Mouse (Mus musculus): ENCODE measurements around the gene U2af1. TPM values are rescaled to one million over a fixed set of nuclear protein-coding genes. Genes with fewer than 3 reads are reported as not detected.
"Not testable (repeated sequence)": the region's sequence is repeated elsewhere in the genome, so short reads cannot be mapped to it uniquely, and the experiment has no call there.

Gene U2af1
- total RNA-seq, 2 experiments from 2014 or later, result 69.9 to 83.9 TPM

DNA sequence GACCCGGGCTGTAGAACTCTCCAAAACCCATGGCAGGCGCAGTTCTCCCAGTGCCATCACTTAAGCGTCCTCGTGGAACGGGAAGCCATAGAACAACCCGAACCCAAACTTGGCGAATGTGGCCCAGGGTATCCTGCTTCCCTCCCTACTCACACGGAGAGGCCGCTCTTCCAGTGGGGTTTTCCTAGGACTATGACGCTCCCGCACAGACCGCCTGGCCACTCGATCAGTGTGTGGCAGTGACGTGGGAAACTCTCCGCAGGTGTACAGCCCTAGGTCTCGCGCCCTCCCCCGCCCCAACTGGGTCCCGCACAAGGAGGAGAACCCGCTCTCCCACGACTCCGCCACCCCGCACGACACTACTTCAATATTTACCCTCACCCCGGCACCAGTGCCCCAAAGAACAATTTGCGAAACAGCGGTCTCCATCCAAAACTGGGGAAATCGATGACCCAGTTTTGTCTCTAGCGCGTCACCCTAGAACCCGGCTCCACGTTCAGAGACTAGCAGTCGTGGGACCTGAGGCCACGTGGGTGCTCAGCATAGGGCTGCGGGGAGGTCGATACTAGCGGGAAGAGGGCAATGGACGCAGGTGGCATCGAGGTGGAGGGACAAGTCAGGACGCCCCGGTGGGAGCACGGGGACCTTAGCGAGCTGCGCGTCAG, 22.3 kb downstream of the U2af1 start:
- DNase-seq, result no peak
- intact Hi-C loops (cut with DNase I; ENCODE audit: low total_unique reads), result no loop called here

- intact Hi-C loops (cut with DNase I; ENCODE audit: low total_unique reads), result no loop called here
- no peak for DNase-seq
Observed at GRCm38 (mm10) chr17:31635781-31636180, 22.9 kb downstream of the U2af1 start.

- intact Hi-C loops (cut with DNase I; ENCODE audit: low total_unique reads), result no loop called here
- no peak for DNase-seq
Observed at GRCm38 (mm10) chr17:31634896-31635295, 23.8 kb downstream of the U2af1 start.

GRCm38 (mm10) chr17:31633007-31633406, 25.7 kb downstream of the U2af1 start:
- no peak for DNase-seq
- intact Hi-C loops (cut with DNase I; ENCODE audit: low total_unique reads), result no loop called here

- intact Hi-C loops (cut with DNase I; ENCODE audit: low total_unique reads), result no loop called here
- DNase-seq, result no peak
Observed at GRCm38 (mm10) chr17:31631081-31631800, 27.5 kb downstream of the U2af1 start.

- intact Hi-C loops (cut with DNase I; ENCODE audit: low total_unique reads), result no loop called here
- no peak for DNase-seq
Observed at GRCm38 (mm10) chr17:31627961-31628360, 30.7 kb downstream of the U2af1 start.

GRCm38 (mm10) chr17:31623101-31623500, 35.6 kb downstream of the U2af1 start:
- intact Hi-C loops (cut with DNase I; ENCODE audit: low total_unique reads), result no loop called here
- DNase-seq, result no peak

- intact Hi-C loops (cut with DNase I; ENCODE audit: low total_unique reads), result no loop called here
Observed at GRCm38 (mm10) chr17:31613086-31613755, 45.5 kb downstream of the U2af1 start.

GRCm38 (mm10) chr17:31609895-31610294, 48.8 kb downstream of the U2af1 start:
- intact Hi-C loops (cut with DNase I; ENCODE audit: low total_unique reads), result no loop called here
- DNase-seq, result no peak

More at GRCm38 (mm10) chr17:31613086-31613755, 45.5 kb downstream of the U2af1 start:
- DNase-seq, result no peak

GRCm38 (mm10) chr17:31609173-31609572, 49.5 kb downstream of the U2af1 start:
- intact Hi-C loops (cut with DNase I; ENCODE audit: low total_unique reads); DNase-seq: not testable (repeated sequence)

DNA sequence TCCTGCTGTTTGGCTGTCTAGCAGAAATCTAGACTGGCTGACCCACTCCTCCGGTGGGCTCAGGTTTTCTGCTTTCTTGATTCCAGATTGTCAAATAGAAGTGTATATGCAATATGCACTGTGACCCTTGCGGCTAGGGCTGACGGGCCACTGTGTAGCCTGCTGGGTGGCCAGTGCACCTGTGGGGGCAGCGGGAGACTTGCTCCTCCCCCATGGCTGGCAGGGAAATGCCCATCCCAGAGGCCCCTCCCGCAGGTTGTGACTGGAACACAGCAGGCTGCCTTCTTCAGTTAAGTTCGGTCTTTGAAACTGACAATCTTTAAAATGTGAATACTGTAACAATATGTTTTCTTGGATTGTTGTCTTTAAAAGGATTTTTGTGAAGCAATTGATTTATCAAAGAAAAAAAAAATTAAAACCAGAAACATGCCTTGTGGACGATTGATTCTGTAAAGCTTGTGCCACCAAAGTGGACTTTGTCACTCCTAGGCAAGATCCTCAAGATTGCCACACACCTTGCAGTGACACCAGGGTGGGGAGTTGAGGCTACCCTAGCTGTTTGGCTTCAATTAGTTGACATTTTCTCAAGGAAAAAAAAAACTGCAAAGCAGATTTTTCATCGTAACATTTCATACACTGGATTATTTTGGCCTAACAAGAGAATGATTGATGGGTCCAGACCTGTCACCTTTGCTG, 51.3 kb downstream of the U2af1 start:
- intact Hi-C loops (cut with DNase I; ENCODE audit: low total_unique reads), result no loop called here

DNA sequence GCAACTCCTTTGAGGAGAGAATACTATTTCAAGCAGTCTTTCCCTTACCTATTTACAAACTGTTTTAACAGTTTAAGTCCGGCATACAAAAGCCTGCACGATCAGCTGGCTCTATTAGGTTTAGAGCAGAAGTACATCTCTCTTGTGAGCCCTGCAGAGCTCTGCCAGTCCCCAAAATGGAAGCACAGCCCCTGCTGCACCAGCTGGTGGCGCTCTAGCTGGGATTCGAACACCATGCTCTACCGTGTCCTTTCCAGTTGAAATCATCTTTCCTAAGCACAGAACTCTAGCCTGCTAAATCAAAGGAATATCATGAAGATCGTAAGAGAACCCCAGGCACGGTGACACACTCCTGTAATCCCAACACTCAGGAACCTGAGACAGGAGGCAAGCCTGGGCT, 52.3 kb downstream of the U2af1 start:
- intact Hi-C loops (cut with DNase I; ENCODE audit: low total_unique reads), result no loop called here
- DNase-seq, result no peak

More for the DNA sequence above, 51.3 kb downstream of the U2af1 start:
- no peak for DNase-seq

GRCm38 (mm10) chr17:31598593-31598992, 60.1 kb downstream of the U2af1 start:
- intact Hi-C loops (cut with DNase I; ENCODE audit: low total_unique reads), result no loop called here
- no peak for DNase-seq

DNA sequence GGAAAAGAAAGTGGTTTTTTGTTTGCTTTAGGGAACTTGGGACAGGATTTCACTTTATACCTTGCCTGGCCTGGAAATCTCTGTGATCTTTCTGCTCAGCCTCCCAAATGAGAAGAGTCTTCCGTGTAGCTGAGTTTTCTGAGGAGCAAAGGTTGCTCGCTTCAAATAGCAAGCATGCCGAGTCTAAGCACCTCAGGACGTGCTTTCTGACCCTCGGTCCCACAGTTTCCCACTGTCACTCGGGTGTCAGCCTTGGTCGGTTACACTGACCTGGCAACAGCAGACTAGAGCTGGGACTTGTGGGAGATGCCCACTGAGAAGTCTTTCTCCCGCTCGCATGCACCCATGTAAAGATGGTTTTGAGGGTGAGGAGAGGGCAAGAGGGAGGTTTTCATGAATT, 60.7 kb downstream of the U2af1 start:
- intact Hi-C loops (cut with DNase I; ENCODE audit: low total_unique reads), result no loop called here
- DNase-seq, result no peak

Other genes starting within 250 kb of the U2af1 start
- gene Wdr4, start 138.9 kb downstream of the U2af1 start, total RNA-seq (2021), result 1 to 10 TPM; 6.7 to 7.9 TPM
- gene Ndufv3, start 138.8 kb downstream of the U2af1 start, total RNA-seq (2021), result 100 to 1,000 TPM; 423 to 456 TPM
- gene Pknox1, start 94.2 kb downstream of the U2af1 start, total RNA-seq (2021), result 10 to 100 TPM in 1 of 2 experiments, 1 to 10 TPM in 1; 7.9 to 10.7 TPM
- under 1 TPM; 0.35 to 0.44 TPM for gene Cbs, start 21.7 kb downstream of the U2af1 start, total RNA-seq (2021)
- gene Cryaa, start 18.9 kb upstream of the U2af1 start, total RNA-seq (2021), result not detected
- gene Sik1, start 196.9 kb upstream of the U2af1 start, total RNA-seq (2021), result 10 to 100 TPM; 18.1 to 18.6 TPM

Measured in gastrocnemius, postnatal 14 days (tissue).